Mouse (Mus musculus): ENCODE measurements around the gene Lamtor5. TPM values are rescaled to one million over a fixed set of nuclear protein-coding genes. Genes with fewer than 3 reads are reported as not detected.
A peak's percentile ranks its signal among the peaks of the same experiment; 100 is the strongest.

The Lamtor5 gene
- 153 and 162 TPM in 2 replicates for polyA plus RNA-seq (2012; rRNA removed)

DNA sequence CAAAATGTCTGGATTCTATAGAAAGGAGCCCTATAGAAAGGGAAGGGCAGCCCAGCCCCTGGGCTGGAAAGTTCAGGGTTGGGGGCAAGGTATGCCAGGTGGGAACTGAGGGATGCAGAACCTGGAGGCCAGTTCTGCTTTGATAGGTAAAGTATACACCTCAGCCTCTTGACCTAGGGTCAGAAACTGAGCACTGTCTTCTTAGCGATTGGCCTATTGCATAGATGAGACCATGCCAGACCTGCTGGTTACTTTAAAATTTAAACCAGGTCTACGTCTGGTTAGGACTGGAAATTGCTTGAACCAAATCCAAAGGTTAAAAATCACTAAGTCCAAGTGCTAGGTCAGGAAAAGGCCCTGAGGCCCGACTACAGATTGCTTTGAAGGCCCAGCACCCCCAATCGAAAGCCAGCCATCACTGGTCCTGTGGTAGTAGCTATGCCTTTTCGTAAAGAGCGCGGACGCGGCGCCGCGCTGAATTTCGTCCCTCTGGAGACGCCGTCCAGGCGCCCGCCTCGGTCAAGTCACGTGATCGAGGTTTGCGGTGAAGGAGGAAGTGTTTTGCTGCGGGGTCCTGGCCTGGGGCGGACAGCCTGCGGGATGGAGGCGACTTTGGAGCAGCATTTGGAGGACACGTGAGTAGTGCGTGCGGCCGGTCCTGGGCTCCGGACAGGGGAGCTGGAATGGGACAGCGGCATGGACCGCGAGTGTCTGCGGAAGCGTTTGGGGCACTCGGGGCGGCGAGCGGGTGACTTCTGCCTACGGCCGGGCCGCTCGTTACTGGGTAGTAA lies at the start of gene Lamtor5:
Lamtor5 (plus strand) TSS at position 380 of the 791 bp plus-strand sequence.
- WGBS = 2% methylated on average over 43 of the region's 43 CpGs
- DNase-seq = peak; percentile 92 to 95
- Histone ChIP-seq H3K4me3 (replicated peaks; ENCODE audit: insufficient read depth, low read depth, low read length) (peak within 1 kb of the TSS; percentile 64), H3K4me1 (ENCODE audit: control insufficient read depth, insufficient read depth, low read length) (no peaks in the 10 kb centered on the region; the same call in 1 of the 2 replicates), H3K27me3 (ENCODE audit: control insufficient read depth, insufficient read depth, low read length) (no peaks in the 10 kb centered on the region), H3K27ac (ENCODE audit: insufficient read depth, low read length) (no peak within 1 kb of the TSS)
- TF ChIP-seq POLR2A (IDR thresholded peaks at IDR 0.05; ENCODE audit: borderline replicate concordance, insufficient read depth, low read length) (peak; percentile 77; the same call in 1 of the 2 replicates), CTCF (IDR thresholded peaks at IDR 0.05; ENCODE audit: borderline replicate concordance, insufficient read depth, low read depth, low read length) (no peak)

- Histone ChIP-seq H3K4me3 (replicated peaks; ENCODE audit: insufficient read depth, low read depth, low read length) (no peak overlapping the region), H3K27ac (ENCODE audit: insufficient read depth, low read length) (no peak overlapping the region), H3K4me1 (ENCODE audit: control insufficient read depth, insufficient read depth, low read length) (no peaks in the 10 kb centered on the region), H3K27me3 (ENCODE audit: control insufficient read depth, insufficient read depth, low read length) (no peaks in the 10 kb centered on the region)
- 85% methylated on average over 5 of the region's 5 CpGs for WGBS
- no peak for TF ChIP-seq POLR2A (IDR thresholded peaks at IDR 0.05; ENCODE audit: borderline replicate concordance, insufficient read depth, low read length)
- no peak for TF ChIP-seq CTCF (IDR thresholded peaks at IDR 0.05; ENCODE audit: borderline replicate concordance, insufficient read depth, low read depth, low read length)
- DNase-seq = no peak
Observed at GRCm38 (mm10) chr3:107229221-107229620, 49.4 kb upstream of the Lamtor5 start.

DNA sequence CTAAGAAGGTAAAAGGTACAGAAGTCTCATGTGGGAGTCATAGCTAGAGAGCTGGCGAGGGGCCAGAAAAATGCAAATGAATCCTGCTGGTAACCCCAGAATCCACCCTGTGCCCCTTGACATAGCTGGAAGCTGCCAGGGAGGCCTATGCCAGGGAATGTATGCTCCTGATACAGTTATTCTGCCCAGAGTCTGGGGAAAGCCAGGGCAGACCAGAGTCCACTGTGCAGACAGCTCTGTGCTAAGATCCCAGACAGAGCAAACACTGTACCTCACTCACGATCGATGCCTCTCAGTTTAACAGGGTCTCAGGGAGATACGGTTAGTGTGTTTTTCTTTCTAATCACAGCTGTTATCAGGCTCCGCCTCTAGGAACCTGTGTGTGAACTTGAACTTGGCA lies 48.8 kb upstream of the Lamtor5 start:
- no peak for DNase-seq
- Histone ChIP-seq H3K27ac (ENCODE audit: insufficient read depth, low read length) (no peak overlapping the region), H3K4me1 (ENCODE audit: control insufficient read depth, insufficient read depth, low read length) (no peaks in the 10 kb centered on the region), H3K4me3 (replicated peaks; ENCODE audit: insufficient read depth, low read depth, low read length) (no peak overlapping the region), H3K27me3 (ENCODE audit: control insufficient read depth, insufficient read depth, low read length) (no peaks in the 10 kb centered on the region)
- WGBS = 56% methylated on average over 5 of the region's 5 CpGs
- TF ChIP-seq CTCF (IDR thresholded peaks at IDR 0.05; ENCODE audit: borderline replicate concordance, insufficient read depth, low read depth, low read length) = no peak

GRCm38 (mm10) chr3:107230527-107230926 lies 48.1 kb upstream of the Lamtor5 start, which contains the start of gene A630076J17Rik:
TSS of gene A630076J17Rik (plus strand) at chr3:107230614.
- H3K4me3 ChIP-seq (replicated peaks; ENCODE audit: insufficient read depth, low read depth, low read length) = no peak within 1 kb of the TSS
- no peaks in the 10 kb centered on the region for H3K27me3 ChIP-seq (ENCODE audit: control insufficient read depth, insufficient read depth, low read length)
- no peak for DNase-seq
- no peak for TF ChIP-seq POLR2A (IDR thresholded peaks at IDR 0.05; ENCODE audit: borderline replicate concordance, insufficient read depth, low read length)
- no peak for TF ChIP-seq CTCF (IDR thresholded peaks at IDR 0.05; ENCODE audit: borderline replicate concordance, insufficient read depth, low read depth, low read length)
- no peaks in the 10 kb centered on the region for H3K4me1 ChIP-seq (ENCODE audit: control insufficient read depth, insufficient read depth, low read length)
- H3K27ac ChIP-seq (ENCODE audit: insufficient read depth, low read length) = no peak within 1 kb of the TSS
- WGBS = 48% methylated on average over 1 of the region's 1 CpGs

DNA sequence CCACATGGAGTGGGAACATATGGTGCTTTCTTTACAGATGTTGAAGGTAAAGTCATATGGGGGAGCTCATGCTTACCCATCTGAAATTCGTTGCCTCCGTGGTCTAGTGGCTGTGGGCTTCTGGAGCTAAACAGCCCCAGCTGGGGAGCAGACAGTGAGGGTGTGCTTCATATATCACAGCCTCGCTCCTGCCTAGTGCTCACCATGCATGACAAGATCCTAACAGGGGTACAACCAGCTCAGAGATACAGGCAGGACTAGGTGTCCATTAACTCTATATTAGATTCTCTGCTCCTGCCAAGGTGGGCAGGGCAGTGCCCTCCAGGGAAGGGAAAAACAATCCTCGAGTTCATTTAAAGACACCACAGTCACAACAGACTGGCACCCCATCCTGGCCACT lies 47.5 kb upstream of the Lamtor5 start:
- Histone ChIP-seq H3K4me3 (replicated peaks; ENCODE audit: insufficient read depth, low read depth, low read length) (no peak overlapping the region), H3K27ac (ENCODE audit: insufficient read depth, low read length) (no peak overlapping the region), H3K27me3 (ENCODE audit: control insufficient read depth, insufficient read depth, low read length) (no peaks in the 10 kb centered on the region), H3K4me1 (ENCODE audit: control insufficient read depth, insufficient read depth, low read length) (no peaks in the 10 kb centered on the region)
- DNase-seq = no peak
- no peak for TF ChIP-seq POLR2A (IDR thresholded peaks at IDR 0.05; ENCODE audit: borderline replicate concordance, insufficient read depth, low read length)
- no peak for TF ChIP-seq CTCF (IDR thresholded peaks at IDR 0.05; ENCODE audit: borderline replicate concordance, insufficient read depth, low read depth, low read length)
- WGBS = 54% methylated on average over 4 of the region's 4 CpGs

- WGBS = 8% methylated on average over 11 of the region's 11 CpGs
- no peak overlapping the region for H3K4me3 ChIP-seq (replicated peaks; ENCODE audit: insufficient read depth, low read depth, low read length)
Observed at GRCm38 (mm10) chr3:107233351-107233813, 45.3 kb upstream of the Lamtor5 start.

DNA sequence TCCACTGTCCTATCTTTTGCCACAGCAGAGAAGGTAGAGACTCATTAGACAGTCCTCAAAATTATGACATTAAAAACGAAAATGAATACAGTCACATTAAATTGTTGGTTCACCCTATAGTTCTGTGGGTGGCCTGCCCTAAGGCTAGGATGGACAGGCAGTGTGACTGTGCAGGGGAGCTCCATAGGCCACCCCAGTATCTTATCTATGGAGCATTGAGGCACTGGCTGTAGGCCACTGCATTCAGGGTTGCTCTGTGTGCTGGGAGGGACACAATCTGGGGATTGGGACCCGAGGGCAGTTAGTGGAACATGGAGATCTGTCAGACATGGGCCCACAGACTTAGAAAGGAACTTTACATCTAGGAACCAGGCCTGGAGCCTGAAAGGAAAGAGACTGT lies 44.7 kb upstream of the Lamtor5 start:
- TF ChIP-seq CTCF (IDR thresholded peaks at IDR 0.05; ENCODE audit: borderline replicate concordance, insufficient read depth, low read depth, low read length) (no peak), POLR2A (IDR thresholded peaks at IDR 0.05; ENCODE audit: borderline replicate concordance, insufficient read depth, low read length) (no peak)
- H3K4me1 ChIP-seq (ENCODE audit: control insufficient read depth, insufficient read depth, low read length) = no peaks in the 10 kb centered on the region
- 23% methylated on average over 2 of the region's 2 CpGs for WGBS
- DNase-seq = no peak
- no peaks in the 10 kb centered on the region for H3K27me3 ChIP-seq (ENCODE audit: control insufficient read depth, insufficient read depth, low read length)
- no peak overlapping the region for H3K27ac ChIP-seq (ENCODE audit: insufficient read depth, low read length)
- H3K4me3 ChIP-seq (replicated peaks; ENCODE audit: insufficient read depth, low read depth, low read length) = no peak overlapping the region

More at GRCm38 (mm10) chr3:107233351-107233813, 45.3 kb upstream of the Lamtor5 start:
- Histone ChIP-seq H3K27me3 (ENCODE audit: control insufficient read depth, insufficient read depth, low read length) (no peaks in the 10 kb centered on the region), H3K27ac (ENCODE audit: insufficient read depth, low read length) (no peak overlapping the region), H3K4me1 (ENCODE audit: control insufficient read depth, insufficient read depth, low read length) (no peaks in the 10 kb centered on the region)
- TF ChIP-seq POLR2A (IDR thresholded peaks at IDR 0.05; ENCODE audit: borderline replicate concordance, insufficient read depth, low read length) = no peak
- TF ChIP-seq CTCF (IDR thresholded peaks at IDR 0.05; ENCODE audit: borderline replicate concordance, insufficient read depth, low read depth, low read length) = peak; percentile 92
- DNase-seq = peak; percentile 57 to 80

- DNase-seq = no peak
- 66% methylated on average over 2 of the region's 2 CpGs for WGBS
- no peak overlapping the region for H3K4me3 ChIP-seq (replicated peaks; ENCODE audit: insufficient read depth, low read depth, low read length)
- no peak overlapping the region for H3K27ac ChIP-seq (ENCODE audit: insufficient read depth, low read length)
- no peaks in the 10 kb centered on the region for H3K27me3 ChIP-seq (ENCODE audit: control insufficient read depth, insufficient read depth, low read length)
- TF ChIP-seq POLR2A (IDR thresholded peaks at IDR 0.05; ENCODE audit: borderline replicate concordance, insufficient read depth, low read length) = no peak
- TF ChIP-seq CTCF (IDR thresholded peaks at IDR 0.05; ENCODE audit: borderline replicate concordance, insufficient read depth, low read depth, low read length) = no peak
- H3K4me1 ChIP-seq (ENCODE audit: control insufficient read depth, insufficient read depth, low read length) = no peaks in the 10 kb centered on the region; the same call in 1 of the 2 replicates
Observed at GRCm38 (mm10) chr3:107238051-107238450, 40.6 kb upstream of the Lamtor5 start.
